Mouse (Mus musculus) embryonic facial prominence, embryonic 14.5 days (tissue): ENCODE data around the gene Nrxn2. TPM values are rescaled to one million over a fixed set of nuclear protein-coding genes. Genes with fewer than 3 reads are reported as not detected.

Source experiments
- ATAC-seq: fragments of 200-750 bp; cut with Nextera tagmentation; 2 replicates; pipeline ENCODE4 v1.8.0; 2017; ENCODE audit warnings: low read depth, moderate number of reproducible peaks, moderate TSS enrichment
- DNase-seq: peaks from one replicate; pipeline ENCODE4 v3.0.0-alpha.2; 2015; ENCODE audit warnings: low spot score
- H3K27ac ChIP-seq: fragments of 300-500 bp; sonication (generic); replicated peaks from 2 replicates; pipeline ENCODE4 v1.5.1; 2014; ENCODE audit warnings: low read depth, mild to moderate bottlenecking, low read length, moderate library complexity
- H3K27me3 ChIP-seq: fragments of 300-500 bp; sonication (generic); replicated peaks from 2 replicates; pipeline ENCODE4 v1.6.1; 2014; ENCODE audit warnings: low read length; ENCODE audit not compliant: control insufficient read depth, insufficient read depth
- H3K36me3 ChIP-seq: fragments of 300-500 bp; sonication (generic); 2 replicates; pipeline ENCODE4 v1.6.1; 2014; ENCODE audit warnings: low read length, mixed read lengths; ENCODE audit not compliant: control insufficient read depth, insufficient read depth
- H3K4me1 ChIP-seq: fragments of 300-500 bp; sonication (generic); 2 replicates; pipeline ENCODE4 v1.6.1; 2014; ENCODE audit warnings: antibody characterized with exemption, low read length; ENCODE audit not compliant: control insufficient read depth, insufficient read depth
- H3K4me2 ChIP-seq: fragments of 300-500 bp; sonication (generic); 2 replicates; pipeline ENCODE4 v1.6.1; 2014; ENCODE audit warnings: low read depth, mild to moderate bottlenecking, low read length, moderate library complexity, mixed read lengths
- H3K4me3 ChIP-seq: fragments of 300-500 bp; sonication (generic); 2 replicates; pipeline ENCODE4 v1.5.1; 2014; ENCODE audit warnings: low read depth, mild to moderate bottlenecking, low read length
- H3K9ac ChIP-seq: fragments of 300-500 bp; sonication (generic); 2 replicates; pipeline ENCODE4 v1.6.1; 2014; ENCODE audit warnings: low read depth, mild to moderate bottlenecking, low read length, moderate library complexity, mixed read lengths
- H3K9me3 ChIP-seq: fragments of 300-500 bp; sonication (generic); 2 replicates; pipeline ENCODE4 v1.6.1; 2016; ENCODE audit warnings: low read length; ENCODE audit not compliant: control insufficient read depth
- WGBS: fragments of 180-500 bp; shearing (Covaris S2); extraction: QIAGEN DNeasy Blood & Tissue Kit; methylation state at CpG from one replicate; pipeline ENCODE4 v1.1.7; 2014; 5-methylcytosine and 5-hydroxymethylcytosine counted together
- polyA plus RNA-seq: library from polyadenylated mRNA; unstranded; fragments of >200 nt; fragmentation: Nextera tagmentation; extraction: Ambion mirVana; gene quantifications from 2 replicates; pipeline ENCODE4 v1.2.1, GENCODE M21; 2014

Gene Nrxn2
- polyA plus RNA-seq, 1 experiment from 2014 or later: 3.4 TPM

DNA sequence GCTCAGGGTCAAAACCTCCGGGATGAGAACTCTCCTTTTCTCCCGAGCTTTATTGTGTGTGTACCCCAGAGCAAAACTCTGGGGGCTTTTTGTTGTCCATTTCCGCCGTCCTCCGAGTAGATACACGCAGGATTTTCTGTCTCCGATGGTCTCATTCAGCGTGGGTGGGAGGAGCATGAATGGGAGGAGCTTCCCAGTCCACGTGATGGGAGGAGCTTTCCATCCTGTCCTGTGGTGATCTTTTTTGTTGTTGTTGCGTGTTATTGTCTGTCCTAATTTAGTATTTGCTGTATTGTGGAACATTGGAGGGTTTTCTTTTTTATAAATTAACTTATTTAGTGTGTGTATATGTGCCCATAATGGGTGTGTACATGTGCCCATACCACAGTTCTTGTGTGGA is 13.1 kb upstream of the Nrxn2 start:
- Histone ChIP-seq H3K36me3 (no peaks in the 10 kb centered on the region), H3K9me3 (no peaks in the 10 kb centered on the region), H3K27ac (no peak overlapping the region), H3K27me3 (peaks cover 23% of the 10 kb centered on the region), H3K4me1 (peaks cover 16% of the 10 kb centered on the region), H3K4me2 (no peak overlapping the region), H3K9ac (no peak overlapping the region), H3K4me3 (no peak overlapping the region)
- 69% methylated on average over 10 of the region's 10 CpGs for WGBS
- ATAC-seq (no peak), DNase-seq (no peak)

DNA sequence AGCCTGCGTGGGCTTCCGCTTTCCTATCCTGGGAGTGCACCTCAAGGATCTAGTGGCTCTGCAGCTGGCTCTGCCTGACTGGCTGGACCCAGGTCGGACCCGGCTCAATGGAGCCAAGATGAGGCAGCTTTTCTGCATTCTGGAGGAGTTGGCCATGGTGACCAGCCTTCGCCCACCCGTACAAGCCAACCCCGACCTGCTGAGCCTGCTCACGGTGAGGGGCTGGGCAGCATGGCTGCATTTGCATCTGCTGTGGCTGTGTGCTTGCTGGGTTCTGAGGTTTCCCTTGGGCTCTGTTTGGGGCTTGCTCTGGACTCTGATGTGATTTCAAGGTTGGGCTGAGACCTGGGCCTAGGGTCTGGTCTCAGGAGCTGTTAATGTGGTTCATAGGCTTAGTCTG is 11.4 kb upstream of the Nrxn2 start:
- Histone ChIP-seq H3K27me3 (peaks cover 6% of the 10 kb centered on the region), H3K27ac (no peak overlapping the region), H3K4me3 (no peak overlapping the region), H3K9me3 (no peaks in the 10 kb centered on the region), H3K4me2 (no peak overlapping the region), H3K4me1 (0 out of 2 replicates have a peak, but pooled peaks cover under 1% of the 10 kb centered on the region), H3K36me3 (no peaks in the 10 kb centered on the region), H3K9ac (no peak overlapping the region)
- WGBS: 80% methylated on average over 8 of the region's 8 CpGs
- DNase-seq (no peak), ATAC-seq (no peak)

DNA sequence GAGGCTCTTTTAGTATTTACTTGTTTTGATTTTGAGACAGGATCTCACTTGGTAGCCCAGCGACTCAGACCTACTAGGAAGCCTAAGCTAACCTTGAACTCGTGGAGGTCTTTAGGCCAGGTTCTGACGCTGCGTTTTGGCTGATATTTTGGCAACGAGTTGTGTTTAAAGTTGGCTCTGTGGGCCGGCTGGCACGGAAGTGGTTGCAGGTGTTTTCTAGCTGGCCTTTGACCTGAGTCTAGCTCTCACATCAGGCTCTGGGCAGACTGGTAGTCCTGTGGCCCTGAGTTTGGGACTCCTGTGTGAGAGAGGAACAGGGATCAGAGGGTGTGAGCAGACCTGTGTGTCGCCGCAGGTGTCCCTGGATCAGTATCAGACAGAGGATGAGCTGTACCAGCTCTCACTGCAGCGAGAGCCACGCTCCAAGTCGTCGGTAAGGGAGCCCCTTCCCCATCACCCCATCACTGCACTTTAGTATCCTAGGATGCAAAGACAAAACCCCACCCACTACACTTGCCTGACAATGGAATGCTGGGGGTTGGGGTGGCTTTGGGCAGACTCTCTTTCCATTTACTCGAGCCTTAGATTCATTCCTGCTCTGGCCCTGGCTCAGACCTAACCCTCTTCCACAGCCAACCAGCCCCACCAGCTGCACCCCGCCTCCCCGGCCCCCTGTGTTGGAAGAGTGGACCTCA is 10.6 kb upstream of the Nrxn2 start:
- Histone ChIP-seq H3K36me3 (no peaks in the 10 kb centered on the region), H3K9me3 (no peaks in the 10 kb centered on the region), H3K27me3 (0 out of 2 replicates have a peak, but pooled peaks cover 1% of the 10 kb centered on the region), H3K4me1 (no peaks in the 10 kb centered on the region; the same call in 1 of the 2 replicates), H3K4me2 (no peak overlapping the region), H3K27ac (no peak overlapping the region), H3K9ac (no peak overlapping the region), H3K4me3 (no peak overlapping the region)
- 46% methylated on average over 16 of the region's 16 CpGs for WGBS
- DNase-seq (no peak), ATAC-seq (no peak)

DNA sequence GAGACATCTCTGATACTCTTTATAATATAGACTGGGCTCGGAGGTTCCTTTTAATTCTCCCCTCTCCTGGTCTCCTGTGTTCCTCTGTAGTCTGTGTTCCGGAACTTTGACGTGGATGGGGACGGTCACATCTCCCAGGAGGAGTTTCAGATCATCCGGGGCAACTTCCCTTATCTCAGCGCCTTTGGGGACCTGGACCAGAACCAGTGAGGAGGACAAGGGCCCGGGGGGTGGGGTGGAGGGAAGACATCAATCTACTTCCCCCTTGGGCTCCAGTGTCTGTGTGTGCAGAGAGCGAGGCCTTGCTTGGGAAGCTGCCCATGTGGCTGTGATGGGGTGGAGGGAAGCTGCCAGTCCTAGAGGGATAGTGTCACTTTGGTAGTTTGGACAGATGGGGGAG is 9.8 kb upstream of the Nrxn2 start:
- Histone ChIP-seq H3K36me3 (no peaks in the 10 kb centered on the region), H3K27ac (no peak overlapping the region), H3K9me3 (no peaks in the 10 kb centered on the region), H3K4me3 (no peak overlapping the region), H3K4me2 (no peak overlapping the region), H3K27me3 (0 out of 2 replicates have a peak, but pooled peaks cover 4% of the 10 kb centered on the region), H3K4me1 (no peaks in the 10 kb centered on the region; the same call in 1 of the 2 replicates), H3K9ac (no peak overlapping the region)
- WGBS: 73% methylated on average over 8 of the region's 8 CpGs
- DNase-seq: no peak
- no peak for ATAC-seq

DNA sequence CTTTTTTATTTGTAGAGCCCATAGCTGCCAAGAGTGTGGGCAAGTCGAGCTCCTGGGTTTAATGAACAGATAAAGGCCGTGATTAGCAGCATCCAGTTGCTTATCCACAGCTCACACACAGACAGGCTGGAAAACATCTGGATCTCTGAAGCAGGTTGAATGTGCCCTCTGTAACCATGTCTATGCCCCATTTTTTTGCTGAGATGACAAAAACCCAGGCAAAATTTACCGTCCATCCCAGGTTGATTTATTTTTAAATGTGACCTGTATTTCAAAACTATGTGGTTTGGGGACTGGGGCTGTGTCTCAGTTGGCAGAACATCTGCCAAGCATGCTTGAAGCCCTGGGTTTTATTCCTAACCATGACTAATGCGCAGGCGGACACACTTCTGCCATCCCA is 9.4 kb upstream of the Nrxn2 start:
- Histone ChIP-seq H3K36me3 (no peaks in the 10 kb centered on the region), H3K27ac (no peak overlapping the region), H3K9me3 (no peaks in the 10 kb centered on the region), H3K4me3 (no peak overlapping the region), H3K4me2 (no peak overlapping the region), H3K9ac (no peak overlapping the region), H3K27me3 (0 out of 2 replicates have a peak, but pooled peaks cover 4% of the 10 kb centered on the region), H3K4me1 (no peaks in the 10 kb centered on the region; the same call in 1 of the 2 replicates)
- no peak for DNase-seq
- ATAC-seq: no peak
- WGBS: 68% methylated on average over 5 of the region's 5 CpGs

DNA sequence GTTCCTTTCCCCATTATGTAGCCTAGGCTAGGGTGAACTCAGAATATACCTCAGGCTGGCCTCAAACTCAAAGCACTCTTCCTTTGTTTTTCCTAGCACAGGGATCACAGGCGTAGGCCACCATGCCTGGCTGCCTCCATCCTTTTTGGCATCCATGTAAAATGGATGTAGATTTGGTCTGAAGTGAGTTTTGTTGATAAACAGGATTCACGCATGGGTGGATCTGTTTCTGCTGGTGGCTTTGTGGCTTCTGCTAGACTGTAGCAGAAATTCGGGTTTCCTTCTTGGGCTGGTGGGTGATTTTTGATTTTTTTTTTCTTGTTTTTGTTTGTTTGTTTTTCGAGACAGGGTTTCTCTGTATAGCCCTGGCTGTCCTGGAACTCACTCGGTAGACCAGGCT is 8.6 kb upstream of the Nrxn2 start:
- no peak overlapping the region for H3K27ac ChIP-seq
- 0 out of 2 replicates have a peak, but pooled peaks cover 4% of the 10 kb centered on the region for H3K27me3 ChIP-seq
- no peaks in the 10 kb centered on the region; the same call in 1 of the 2 replicates for H3K4me1 ChIP-seq
- no peak overlapping the region for H3K9ac ChIP-seq
- H3K36me3 ChIP-seq: no peaks in the 10 kb centered on the region
- WGBS: 87% methylated on average over 5 of the region's 5 CpGs
- no peaks in the 10 kb centered on the region for H3K9me3 ChIP-seq
- no peak overlapping the region for H3K4me2 ChIP-seq
- ATAC-seq (no peak), DNase-seq (no peak)
- H3K4me3 ChIP-seq: no peak overlapping the region

DNA sequence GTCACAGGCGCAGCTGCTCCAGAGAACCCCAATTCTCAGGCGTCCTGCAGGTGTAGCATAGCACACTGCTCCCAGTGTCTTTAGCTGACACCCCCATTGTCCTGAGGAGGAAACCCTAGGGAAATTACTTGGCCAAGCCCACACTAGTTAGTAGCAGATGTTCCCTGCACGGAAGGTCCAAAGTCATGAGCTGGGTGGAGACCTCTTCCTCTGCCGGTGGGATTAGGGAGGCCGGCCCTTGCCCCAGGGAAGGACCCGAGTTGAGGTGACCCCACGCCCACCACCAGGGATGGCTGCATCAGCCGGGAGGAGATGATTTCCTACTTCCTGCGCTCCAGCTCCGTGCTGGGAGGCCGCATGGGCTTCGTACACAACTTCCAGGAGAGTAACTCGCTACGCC is 5.7 kb upstream of the Nrxn2 start:
- Histone ChIP-seq H3K27ac (no peak overlapping the region), H3K4me2 (no peak overlapping the region), H3K4me3 (no peak overlapping the region), H3K36me3 (no peaks in the 10 kb centered on the region), H3K27me3 (0 out of 2 replicates have a peak, but pooled peaks cover 6% of the 10 kb centered on the region), H3K9ac (no peak overlapping the region), H3K4me1 (no peaks in the 10 kb centered on the region; the same call in 1 of the 2 replicates), H3K9me3 (no peaks in the 10 kb centered on the region)
- ATAC-seq: no peak
- 62% methylated on average over 14 of the region's 14 CpGs for WGBS
- DNase-seq: no peak

DNA sequence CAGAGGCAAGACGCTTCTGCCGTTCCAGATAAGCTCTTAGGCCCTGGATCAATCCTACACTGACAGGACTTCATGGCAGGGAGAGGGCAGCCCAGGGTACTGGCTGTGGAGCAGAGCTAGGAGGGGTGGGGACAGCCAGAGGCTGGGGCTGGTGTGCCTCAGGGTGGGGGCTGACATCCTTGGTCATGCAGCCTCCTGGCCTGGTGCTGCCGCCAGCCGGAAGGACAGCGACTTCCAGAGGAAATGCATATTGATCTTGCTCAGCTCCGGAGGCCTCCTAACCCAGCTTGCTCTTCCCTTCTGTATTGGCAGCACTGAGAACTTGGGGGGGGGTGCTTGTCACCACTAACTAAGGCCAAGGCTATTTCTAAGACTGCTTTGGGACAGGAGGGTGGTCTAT is 3.1 kb upstream of the Nrxn2 start:
- Histone ChIP-seq H3K27ac (no peak overlapping the region), H3K9me3 (no peaks in the 10 kb centered on the region), H3K4me2 (no peak overlapping the region), H3K36me3 (no peaks in the 10 kb centered on the region), H3K4me3 (no peak overlapping the region), H3K4me1 (peaks cover 4% of the 10 kb centered on the region; the same call in 1 of the 2 replicates), H3K9ac (no peak overlapping the region), H3K27me3 (peaks cover 31% of the 10 kb centered on the region)
- no peak for ATAC-seq
- DNase-seq: no peak
- 48% methylated on average over 6 of the region's 6 CpGs for WGBS
